Mouse (Mus musculus) E14TG2a.4 (cell line): ENCODE measurements around the gene Ano10.

Experiments
- CTCF ChIP-seq: conservative IDR thresholded peaks from 2 replicates; pipeline ENCODE4 v1.5.1; 2014; ENCODE audit warnings: low read length
- NANOG ChIP-seq: IDR thresholded peaks from 2 replicates; pipeline ENCODE4 v1.6.1; 2014; ENCODE audit warnings: borderline replicate concordance, low read length, mixed read lengths
- POU5F1 ChIP-seq: IDR thresholded peaks from 2 replicates; pipeline ENCODE4 v1.6.1; 2014; ENCODE audit warnings: low read length, borderline replicate concordance

GRCm38 (mm10) chr9:122244080-122244799 lies 50.0 kb downstream of the Ano10 start:
- no peak for TF ChIP-seq NANOG
- TF ChIP-seq CTCF, result peak; percentile 61
- TF ChIP-seq POU5F1, result no peak
